Mouse (Mus musculus): Measurements from ENCODE around the gene Crip1. TPM values are rescaled to one million over a fixed set of nuclear protein-coding genes. Genes with fewer than 3 reads are reported as not detected.

Crip1 gene
- polyA plus RNA-seq, 1 experiment from 2014 or later, result 865 TPM

DNA sequence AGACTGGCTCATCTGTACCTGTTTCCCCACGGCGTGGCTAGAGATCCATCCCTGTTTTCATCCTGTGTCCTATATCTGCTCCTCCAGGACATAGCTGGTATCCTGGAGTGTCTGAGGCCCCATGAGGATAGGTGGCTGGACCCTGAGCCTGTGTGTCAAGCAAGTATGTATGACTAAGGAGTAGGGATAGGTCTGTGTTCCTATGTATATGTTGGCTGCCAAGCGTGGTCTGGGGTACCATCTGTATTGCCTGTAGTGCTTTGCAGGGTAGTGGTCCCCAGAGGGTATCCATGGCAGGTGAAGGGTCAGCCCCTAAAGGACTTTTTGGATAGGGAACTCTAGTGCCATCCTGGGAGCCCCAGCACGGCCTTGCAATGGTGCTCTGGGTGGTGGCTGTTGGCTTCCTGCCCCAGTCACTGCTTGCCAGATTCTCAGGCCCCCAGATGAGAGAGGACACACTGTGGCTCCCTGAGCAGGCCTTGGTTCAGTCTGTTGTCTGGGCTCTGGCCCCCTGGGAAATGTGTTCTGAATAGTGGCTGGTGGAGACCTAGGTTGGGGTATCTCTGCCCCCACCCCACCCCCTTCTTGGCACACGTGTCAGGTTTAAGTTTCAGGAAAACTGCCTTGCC lies 45.6 kb upstream of the Crip1 start:
- Histone ChIP-seq H3K4me1 (replicated peaks; ENCODE audit: control insufficient read depth, insufficient read depth) (no peaks in the 10 kb centered on the region; the same call in 1 of the 2 replicates), H3K27ac (replicated peaks) (no peak overlapping the region), H3K4me2 (replicated peaks; ENCODE audit: low read depth) (no peak overlapping the region), H3K9ac (ENCODE audit: low read length) (no peak overlapping the region), H3K36me3 (ENCODE audit: control insufficient read depth, insufficient read depth, low read length) (no peaks in the 10 kb centered on the region), H3K9me3 (ENCODE audit: control insufficient read depth, low read length) (no peaks in the 10 kb centered on the region), H3K4me3 (ENCODE audit: low read depth, low read length) (no peak overlapping the region), H3K27me3 (ENCODE audit: control insufficient read depth, insufficient read depth, low read length) (no peaks in the 10 kb centered on the region)
- ATAC-seq (ENCODE audit: low FRiP score, low TSS enrichment) (no peak), DNase-seq (ENCODE audit: low spot score) (no peak)
- TF ChIP-seq EP300 (optimal IDR thresholded peaks at IDR 0.05) (no peak), CTCF (IDR thresholded peaks at IDR 0.05; ENCODE audit: low read depth) (no peak)
- WGBS, result 63% methylated on average over 5 of the region's 5 CpGs

DNA sequence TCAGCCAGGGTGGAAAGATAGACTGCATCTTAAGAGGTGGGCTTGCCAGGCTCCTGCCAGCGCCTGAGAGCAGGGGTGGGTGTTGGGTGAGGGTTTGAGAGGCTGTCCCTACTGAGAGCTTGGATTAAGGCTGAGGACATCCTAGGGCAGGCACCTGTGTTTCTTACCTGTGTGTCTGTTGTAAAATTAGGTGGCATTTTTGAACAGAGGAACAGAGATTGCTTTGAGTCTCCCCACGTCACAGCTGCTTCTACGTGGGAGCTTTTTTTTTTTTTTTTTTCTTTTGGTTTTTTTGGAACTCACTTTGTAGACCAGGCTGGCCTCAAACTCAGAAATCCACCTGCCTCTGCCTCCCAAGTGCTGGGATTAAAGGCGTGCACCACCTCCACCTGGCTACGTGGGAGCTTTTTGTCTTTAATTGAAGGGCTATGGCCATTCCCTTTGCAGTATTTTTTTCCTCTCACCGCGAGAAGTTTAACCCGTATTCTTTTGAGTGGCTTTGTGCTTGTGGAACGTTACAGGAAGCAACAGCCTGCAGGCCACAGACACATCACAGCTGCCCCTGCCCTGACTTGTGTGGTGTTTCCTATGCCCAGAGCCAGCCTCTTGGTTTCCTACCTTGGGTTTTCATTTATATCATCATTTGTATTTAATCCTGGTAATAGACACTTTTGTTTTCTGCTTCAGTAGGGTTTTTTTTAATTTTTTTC lies 44.7 kb upstream of the Crip1 start:
- WGBS, result 57% methylated on average over 9 of the region's 9 CpGs
- no peak for DNase-seq (ENCODE audit: low spot score)
- H3K27ac ChIP-seq (replicated peaks), result no peak overlapping the region
- H3K4me1 ChIP-seq (replicated peaks; ENCODE audit: control insufficient read depth, insufficient read depth), result no peaks in the 10 kb centered on the region; the same call in 1 of the 2 replicates
- H3K36me3 ChIP-seq (ENCODE audit: control insufficient read depth, insufficient read depth, low read length), result no peaks in the 10 kb centered on the region
- H3K9ac ChIP-seq (ENCODE audit: low read length), result no peak overlapping the region
- no peak overlapping the region for H3K4me2 ChIP-seq (replicated peaks; ENCODE audit: low read depth)
- no peaks in the 10 kb centered on the region for H3K9me3 ChIP-seq (ENCODE audit: control insufficient read depth, low read length)
- H3K27me3 ChIP-seq (ENCODE audit: control insufficient read depth, insufficient read depth, low read length), result no peaks in the 10 kb centered on the region
- TF ChIP-seq CTCF (IDR thresholded peaks at IDR 0.05; ENCODE audit: low read depth) (no peak), EP300 (optimal IDR thresholded peaks at IDR 0.05) (no peak)
- no peak for ATAC-seq (ENCODE audit: low FRiP score, low TSS enrichment)
- H3K4me3 ChIP-seq (ENCODE audit: low read depth, low read length), result no peak overlapping the region

DNA sequence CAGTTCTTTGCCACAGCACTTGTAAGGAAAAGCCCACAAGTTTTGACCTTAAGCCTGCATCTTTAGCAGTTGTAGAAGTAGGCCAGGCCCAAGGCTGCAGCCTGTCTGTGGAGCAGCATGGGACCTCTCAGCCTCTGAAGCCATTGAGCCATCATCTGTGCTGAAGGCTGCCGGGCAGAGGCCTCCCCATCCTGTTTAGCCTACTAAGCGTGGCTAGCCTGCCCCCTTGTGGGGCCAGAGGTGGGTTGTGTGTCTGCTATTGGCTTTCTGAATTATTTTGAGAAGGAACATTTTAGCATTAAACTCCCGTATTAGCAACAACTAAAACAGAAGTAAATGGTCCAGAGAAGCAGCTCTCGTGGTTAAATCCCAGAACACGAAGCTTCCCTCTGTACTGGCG lies 43.7 kb upstream of the Crip1 start:
- DNase-seq (ENCODE audit: low spot score) (peak; percentile 63), ATAC-seq (ENCODE audit: low FRiP score, low TSS enrichment) (0 out of 2 replicates have a peak, but pooled peaks have one; percentile 46)
- H3K4me3 ChIP-seq (ENCODE audit: low read depth, low read length), result no peak overlapping the region
- no peaks in the 10 kb centered on the region for H3K27me3 ChIP-seq (ENCODE audit: control insufficient read depth, insufficient read depth, low read length)
- no peak overlapping the region for H3K9ac ChIP-seq (ENCODE audit: low read length)
- TF ChIP-seq EP300 (optimal IDR thresholded peaks at IDR 0.05) (no peak), CTCF (IDR thresholded peaks at IDR 0.05; ENCODE audit: low read depth) (peak; percentile 79)
- no peaks in the 10 kb centered on the region for H3K9me3 ChIP-seq (ENCODE audit: control insufficient read depth, low read length)
- no peak overlapping the region for H3K27ac ChIP-seq (replicated peaks)
- H3K4me1 ChIP-seq (replicated peaks; ENCODE audit: control insufficient read depth, insufficient read depth), result no peaks in the 10 kb centered on the region; the same call in 1 of the 2 replicates
- H3K4me2 ChIP-seq (replicated peaks; ENCODE audit: low read depth), result no peak overlapping the region
- H3K36me3 ChIP-seq (ENCODE audit: control insufficient read depth, insufficient read depth, low read length), result no peaks in the 10 kb centered on the region
- WGBS, result 52% methylated on average over 6 of the region's 6 CpGs

DNA sequence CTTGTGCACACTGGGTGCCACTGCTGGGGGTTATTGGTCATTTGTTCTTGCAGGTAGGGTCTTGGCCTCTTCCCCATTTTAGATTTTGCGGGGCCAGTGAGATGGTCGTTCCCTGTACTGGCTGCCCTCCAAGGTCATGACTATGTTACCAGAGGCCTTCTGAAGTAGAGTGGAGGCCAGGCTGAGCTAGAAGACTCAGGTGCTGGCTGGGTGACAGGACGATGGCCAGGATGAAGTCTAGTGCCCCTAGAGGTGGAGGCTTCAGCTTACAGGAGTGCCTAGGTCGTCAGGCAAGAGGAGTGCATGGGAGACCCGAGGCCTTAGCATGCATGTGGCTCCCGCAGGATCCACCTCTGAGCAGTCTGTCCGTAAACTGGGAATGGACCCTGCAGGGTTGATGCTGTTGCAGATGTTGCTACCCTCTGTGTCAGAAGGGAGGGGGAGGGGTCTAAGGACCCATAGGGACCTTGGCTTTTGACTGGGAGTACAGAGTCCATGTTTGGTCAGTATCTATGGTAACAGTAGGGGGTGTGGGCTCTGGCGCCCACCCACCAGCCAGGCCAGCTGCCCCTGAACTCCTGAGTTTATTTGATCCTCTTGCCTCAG lies 42.2 kb upstream of the Crip1 start:
- no peaks in the 10 kb centered on the region; the same call in 1 of the 2 replicates for H3K4me1 ChIP-seq (replicated peaks; ENCODE audit: control insufficient read depth, insufficient read depth)
- WGBS, result 73% methylated on average over 8 of the region's 8 CpGs
- DNase-seq (ENCODE audit: low spot score) (peak; percentile 46), ATAC-seq (ENCODE audit: low FRiP score, low TSS enrichment) (peak; percentile 36; the same call in 1 of the 2 replicates)
- TF ChIP-seq EP300 (optimal IDR thresholded peaks at IDR 0.05), result no peak
- peak; percentile 64 for TF ChIP-seq CTCF (IDR thresholded peaks at IDR 0.05; ENCODE audit: low read depth)
- no peak overlapping the region for H3K9ac ChIP-seq (ENCODE audit: low read length)
- H3K9me3 ChIP-seq (ENCODE audit: control insufficient read depth, low read length), result no peaks in the 10 kb centered on the region
- H3K4me3 ChIP-seq (ENCODE audit: low read depth, low read length), result no peak overlapping the region
- H3K27ac ChIP-seq (replicated peaks), result no peak overlapping the region
- H3K36me3 ChIP-seq (ENCODE audit: control insufficient read depth, insufficient read depth, low read length), result no peaks in the 10 kb centered on the region
- H3K4me2 ChIP-seq (replicated peaks; ENCODE audit: low read depth), result no peak overlapping the region
- H3K27me3 ChIP-seq (ENCODE audit: control insufficient read depth, insufficient read depth, low read length), result no peaks in the 10 kb centered on the region

DNA sequence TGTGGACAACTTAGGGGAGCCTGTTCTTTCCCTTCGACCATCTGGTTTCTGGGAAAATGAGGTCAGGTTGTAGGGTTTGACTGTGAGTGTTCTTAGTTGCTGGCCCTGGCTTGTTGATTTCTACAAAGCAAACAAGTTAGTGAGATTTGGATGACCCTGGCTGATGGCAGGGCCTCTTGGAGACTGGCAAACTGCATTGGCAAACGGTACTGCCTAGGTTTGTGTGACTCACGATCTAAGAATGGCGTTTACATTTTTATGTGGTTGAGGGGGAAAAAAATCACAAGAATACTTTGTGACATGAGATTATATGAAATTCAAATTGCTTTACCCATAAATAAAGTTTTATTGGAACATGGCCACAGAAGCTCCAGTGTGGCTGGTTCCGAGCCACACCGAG lies 39.7 kb upstream of the Crip1 start:
- H3K4me3 ChIP-seq (ENCODE audit: low read depth, low read length), result no peak overlapping the region
- TF ChIP-seq EP300 (optimal IDR thresholded peaks at IDR 0.05) (no peak), CTCF (IDR thresholded peaks at IDR 0.05; ENCODE audit: low read depth) (no peak)
- H3K9ac ChIP-seq (ENCODE audit: low read length), result no peak overlapping the region
- ATAC-seq (ENCODE audit: low FRiP score, low TSS enrichment), result peak; percentile 50
- H3K9me3 ChIP-seq (ENCODE audit: control insufficient read depth, low read length), result no peaks in the 10 kb centered on the region
- no peak overlapping the region for H3K4me2 ChIP-seq (replicated peaks; ENCODE audit: low read depth)
- H3K27me3 ChIP-seq (ENCODE audit: control insufficient read depth, insufficient read depth, low read length), result no peaks in the 10 kb centered on the region
- H3K36me3 ChIP-seq (ENCODE audit: control insufficient read depth, insufficient read depth, low read length), result no peaks in the 10 kb centered on the region
- DNase-seq (ENCODE audit: low spot score), result peak; percentile 47
- WGBS, result 43% methylated on average over 6 of the region's 6 CpGs
- H3K27ac ChIP-seq (replicated peaks), result 0 out of 2 replicates have a peak overlapping the region, but pooled peaks have one; percentile 13
- H3K4me1 ChIP-seq (replicated peaks; ENCODE audit: control insufficient read depth, insufficient read depth), result no peaks in the 10 kb centered on the region

Measured in stomach, postnatal 0 days (tissue).